Mouse (Mus musculus): ENCODE measurements around the gene Pet100.

- TF ChIP-seq POLR2A (IDR thresholded peaks at IDR 0.05; ENCODE audit: insufficient read depth, low read depth, low read length) (no peak), CTCF (IDR thresholded peaks at IDR 0.05; ENCODE audit: insufficient read depth, low read depth, low read length) (no peak)
Measured at GRCm38 (mm10) chr8:3588258-3588633, 33.1 kb upstream of the Pet100 start.
